Mouse (Mus musculus): ENCODE results near the gene Slc35e3. TPM values are rescaled to one million over a fixed set of nuclear protein-coding genes. Genes with fewer than 3 reads are reported as not detected.

The Slc35e3 gene
- total and polyA plus RNA-seq, 3 experiments: 2.2 to 9.7 (median 5.0) TPM

DNA sequence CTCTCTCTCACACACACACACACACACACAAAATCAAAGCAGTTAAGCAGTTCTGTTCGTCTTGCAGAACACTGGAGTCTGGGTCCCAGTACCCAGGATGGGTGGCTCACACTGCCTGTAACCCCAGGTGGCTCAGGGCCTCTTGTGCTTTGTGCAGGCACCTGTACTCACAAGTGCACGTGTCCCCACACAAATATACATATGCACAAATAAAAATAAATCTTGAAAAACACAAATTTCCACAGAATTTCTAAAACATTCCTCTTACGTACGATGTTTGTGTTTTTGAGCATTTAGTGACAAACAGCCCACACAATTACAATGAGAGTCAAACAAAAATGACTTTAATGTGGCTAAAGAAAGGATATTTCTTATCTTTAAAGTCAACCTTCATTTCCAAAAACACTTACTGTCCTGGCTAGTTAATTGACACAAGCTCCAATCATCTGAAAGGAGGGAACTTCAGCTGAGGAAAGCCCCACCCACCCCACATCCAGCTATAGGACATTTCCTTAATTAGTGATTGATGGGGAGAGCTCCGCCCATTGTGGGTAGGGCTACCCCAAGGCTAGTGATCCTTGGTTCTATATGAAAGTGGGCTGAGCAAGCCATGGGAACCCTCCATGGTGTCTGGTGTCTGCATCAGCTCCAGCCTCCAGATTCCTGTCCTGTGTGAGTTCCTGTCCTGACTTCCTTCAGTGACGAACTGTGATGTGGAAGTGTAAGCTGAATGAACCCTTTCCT lies 29.4 kb upstream of the Slc35e3 start:
- TF ChIP-seq NRF1 (IDR thresholded peaks at IDR 0.05; ENCODE audit: low read depth, low read length) (no peak), SIN3A (IDR thresholded peaks at IDR 0.05; ENCODE audit: low read length) (no peak), POLR2A (IDR thresholded peaks at IDR 0.05; ENCODE audit: low read depth, low read length) (no peak), RCOR1 (conservative IDR thresholded peaks at IDR 0.05; ENCODE audit: low read depth, low read length) (no peak), TCF12 (IDR thresholded peaks at IDR 0.05; ENCODE audit: low read depth, low read length) (no peak), MXI1 (IDR thresholded peaks at IDR 0.05; ENCODE audit: low read depth, low read length) (no peak), JUND (conservative IDR thresholded peaks at IDR 0.05; ENCODE audit: low read depth, low read length) (no peak), ZC3H11A (IDR thresholded peaks at IDR 0.05; ENCODE audit: low read depth, low read length) (no peak), ZNF384 (IDR thresholded peaks at IDR 0.05; ENCODE audit: low read depth, low read length) (no peak)

GRCm38 (mm10) chr10:117774817-117775120 lies 28.6 kb upstream of the Slc35e3 start:
- in situ Hi-C loops (cut with MboI; ENCODE audit: low pct_ligation_motif_present, low pct_unique_long_range_greater_than_20kb, low sequenced_read_pairs) (no loop called here), dilution Hi-C loops (cut with MboI; ENCODE audit: extremely low pct_ligation_motif_present, extremely low pct_unique_long_range_greater_than_20kb, low sequenced_read_pairs) (no loop called here)
- DNase-seq (ENCODE audit: extremely low read depth): no peak

More for the DNA sequence above, 29.4 kb upstream of the Slc35e3 start:
- no peaks in the 10 kb centered on the region for H3K9me3 ChIP-seq (replicated peaks; ENCODE audit: low read length)
- in situ Hi-C loops (cut with MboI; ENCODE audit: low pct_ligation_motif_present, low pct_unique_long_range_greater_than_20kb, low sequenced_read_pairs) (no loop called here), dilution Hi-C loops (cut with MboI; ENCODE audit: extremely low pct_ligation_motif_present, extremely low pct_unique_long_range_greater_than_20kb, low sequenced_read_pairs) (no loop called here)
- H3K4me1 ChIP-seq (ENCODE audit: control insufficient read depth in 1 of 2, insufficient read depth in 2 of 2): peaks cover 0 to 8% of the 10 kb centered on the region in 2 experiments; a peak in 1 of 4 replicates
- no peak overlapping the region for H3K9ac ChIP-seq (ENCODE audit: insufficient read depth, low read depth)
- DNase-seq (ENCODE audit: extremely low read depth): no peak
- H3K27me3 ChIP-seq (replicated peaks): no peaks in the 10 kb centered on the region
- H3K4me3 ChIP-seq (replicated peaks in 1 of 3; ENCODE audit: low read depth in 2 of 3, low read length in 2 of 3, poor library complexity in 1 of 3): no peak overlapping the region
- H3K27ac ChIP-seq (ENCODE audit: insufficient read depth, low read depth): no peak overlapping the region
- no peak overlapping the region for H3K4me2 ChIP-seq (ENCODE audit: insufficient read depth, low read depth, poor library complexity, severe bottlenecking)
- H3K79me2 ChIP-seq (replicated peaks; ENCODE audit: control insufficient read depth, extremely low read depth, insufficient read depth, poor library complexity, severe bottlenecking): no peaks in the 10 kb centered on the region
- H3K36me3 ChIP-seq (replicated peaks in 1 of 2; ENCODE audit: control insufficient read depth in 1 of 2, insufficient read depth in 1 of 2, low read length in 1 of 2): peaks cover 61 to 90% of the 10 kb centered on the region in 2 experiments

More at GRCm38 (mm10) chr10:117774817-117775120, 28.6 kb upstream of the Slc35e3 start:
- Histone ChIP-seq H3K4me3 (replicated peaks in 1 of 3; ENCODE audit: low read depth in 2 of 3, low read length in 2 of 3, poor library complexity in 1 of 3) (no peak overlapping the region), H3K79me2 (replicated peaks; ENCODE audit: control insufficient read depth, extremely low read depth, insufficient read depth, poor library complexity, severe bottlenecking) (no peaks in the 10 kb centered on the region), H3K27me3 (replicated peaks) (no peaks in the 10 kb centered on the region), H3K27ac (ENCODE audit: insufficient read depth, low read depth) (no peak overlapping the region), H3K4me2 (ENCODE audit: insufficient read depth, low read depth, poor library complexity, severe bottlenecking) (no peak overlapping the region), H3K4me1 (ENCODE audit: control insufficient read depth in 1 of 2, insufficient read depth in 2 of 2) (peaks cover 0 to 2% of the 10 kb centered on the region in 2 experiments; a peak in 1 of 4 replicates), H3K36me3 (replicated peaks in 1 of 2; ENCODE audit: control insufficient read depth in 1 of 2, insufficient read depth in 1 of 2, low read length in 1 of 2) (peaks cover 67 to 93% of the 10 kb centered on the region in 2 experiments), H3K9me3 (replicated peaks; ENCODE audit: low read length) (no peaks in the 10 kb centered on the region), H3K9ac (ENCODE audit: insufficient read depth, low read depth) (no peak overlapping the region)
- TF ChIP-seq MAFK (IDR thresholded peaks at IDR 0.05; ENCODE audit: insufficient replicate concordance, low read length) (no peak), CHD1 (IDR thresholded peaks at IDR 0.05; ENCODE audit: low read depth, low read length) (no peak), KAT2A (IDR thresholded peaks at IDR 0.05; ENCODE audit: insufficient replicate concordance, low read length) (no peak), ZNF384 (IDR thresholded peaks at IDR 0.05; ENCODE audit: low read depth, low read length) (no peak), SMC3 (IDR thresholded peaks at IDR 0.05; ENCODE audit: low read depth, low read length) (no peak), HCFC1 (IDR thresholded peaks at IDR 0.05; ENCODE audit: low read depth, low read length) (no peak), MAX (IDR thresholded peaks at IDR 0.05; ENCODE audit: low read length) (no peak), SIN3A (IDR thresholded peaks at IDR 0.05; ENCODE audit: low read length) (no peak), ZMIZ1 (IDR thresholded peaks at IDR 0.05; ENCODE audit: low read depth, low read length) (no peak), NRF1 (IDR thresholded peaks at IDR 0.05; ENCODE audit: low read depth, low read length) (no peak), RCOR1 (conservative IDR thresholded peaks at IDR 0.05; ENCODE audit: low read depth, low read length) (no peak), JUND (conservative IDR thresholded peaks at IDR 0.05; ENCODE audit: low read depth, low read length) (no peak), USF2 (conservative IDR thresholded peaks at IDR 0.05; ENCODE audit: low read depth, low read length) (no peak), ETS1 (conservative IDR thresholded peaks at IDR 0.05; ENCODE audit: low read depth, low read length) (no peak)

Measured in CH12.LX (cell line).